Mouse (Mus musculus): ENCODE measurements around the gene Zbtb17.

GRCm38 (mm10) chr4:141398545-141398944, 45.9 kb upstream of the Zbtb17 start, which contains the start of gene Clcnka:
- no peak for TF ChIP-seq CTCF (IDR thresholded peaks at IDR 0.05; ENCODE audit: borderline replicate concordance, extremely low read depth, insufficient read depth, insufficient read length)
- TF ChIP-seq POLR2A (IDR thresholded peaks at IDR 0.05; ENCODE audit: borderline replicate concordance, extremely low read depth, insufficient read depth, insufficient read length, poor library complexity, severe bottlenecking), result no peak
